Mouse (Mus musculus): ENCODE measurements around the gene Csnk1e.

GRCm38 (mm10) chr15:79442961-79443518 is 12.3 kb downstream of the Csnk1e start:
- TF ChIP-seq EP300 (IDR thresholded peaks at IDR 0.05; ENCODE audit: low read depth) (no peak), CTCF (IDR thresholded peaks at IDR 0.05; ENCODE audit: low read depth) (no peak)
